Mouse (Mus musculus) ES-E14 (cell line): ENCODE measurements around the gene Tbc1d30.

Source experiments
- HCFC1 ChIP-seq: IDR thresholded peaks from 2 replicates; pipeline ENCODE4 v1.6.1; 2012; ENCODE audit warnings: low read length, inconsistent platforms, borderline replicate concordance; ENCODE audit not compliant: insufficient read depth
- MAFK ChIP-seq: IDR thresholded peaks from 2 replicates; pipeline ENCODE4 v1.6.1; 2014; ENCODE audit warnings: mild to moderate bottlenecking, low read depth, low read length, inconsistent platforms; ENCODE audit not compliant: insufficient read depth

GRCm38 (mm10) chr10:121309123-121309655 lies 41.9 kb downstream of the Tbc1d30 start:
- TF ChIP-seq HCFC1 (no peak), MAFK (no peak)
